Mouse (Mus musculus) cerebellum, adult (tissue): ENCODE data around the gene Rpusd1.

Experiments
- ATAC-seq: cut with Nextera tagmentation; 2 replicates; pipeline ENCODE4 v1.9.2; 2017; ENCODE audit warnings: mild to moderate bottlenecking, moderate library complexity, mixed read lengths; ENCODE audit not compliant: insufficient number of reproducible peaks, low FRiP score, low TSS enrichment

The Rpusd1 gene

DNA sequence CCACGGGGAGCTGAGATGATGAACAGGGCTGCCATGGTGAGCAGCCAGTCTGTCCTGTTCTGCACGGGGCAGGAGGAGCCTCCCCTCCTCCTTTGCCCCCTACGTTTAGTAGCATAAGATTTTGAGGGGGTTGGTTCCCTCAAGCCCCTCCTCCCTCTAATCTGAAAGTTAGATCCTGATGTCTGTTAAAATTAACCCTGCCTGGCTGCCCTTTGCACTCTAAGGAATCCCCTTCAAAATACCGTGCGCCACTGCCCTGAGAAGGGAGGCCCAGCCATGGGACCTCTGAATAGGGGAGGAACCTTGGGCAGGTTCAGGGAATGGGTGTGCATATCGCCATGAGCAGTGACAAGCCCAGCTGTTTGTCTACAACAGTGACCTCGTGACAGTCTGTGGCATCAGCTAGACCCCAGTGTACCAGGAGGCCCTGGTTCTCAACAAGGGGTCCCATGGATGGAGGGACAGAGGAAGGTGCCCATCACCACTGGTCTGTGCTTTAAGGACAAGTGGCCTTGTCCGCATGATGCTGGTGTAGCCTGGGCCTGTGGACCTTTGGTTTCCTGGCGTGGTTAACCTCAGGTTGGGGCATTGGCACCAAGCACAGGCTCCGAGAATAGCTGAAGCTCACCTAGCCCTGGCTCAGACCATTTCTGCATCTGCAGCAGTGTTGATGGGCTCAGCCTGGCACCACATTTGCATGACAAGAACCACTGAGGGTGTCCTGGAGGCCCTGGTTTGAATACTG, 48.0 kb downstream of the Rpusd1 start:
- no peak for ATAC-seq

DNA sequence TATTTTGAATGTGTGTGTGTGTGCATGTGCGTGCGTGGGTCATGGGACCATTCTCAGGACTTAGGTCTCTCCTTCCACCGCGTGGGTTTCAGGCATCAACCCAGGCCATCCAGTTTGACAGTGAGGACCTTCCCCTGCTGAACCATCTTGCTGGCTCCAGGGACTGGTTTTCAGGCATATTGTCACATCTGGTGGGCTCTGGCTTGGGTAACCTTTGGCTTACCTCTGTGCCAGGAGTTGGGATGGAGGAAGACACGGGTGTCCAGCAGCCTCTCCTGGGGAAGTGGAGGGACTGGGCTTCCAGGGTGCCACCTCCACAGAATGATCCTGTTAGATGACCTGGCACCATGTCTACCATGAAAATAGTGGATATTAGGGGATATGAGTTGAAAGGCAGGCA, 50.5 kb downstream of the Rpusd1 start:
- ATAC-seq: no peak
